10 mouse cellular contexts compared by ENCODE assay signal in the genomic region with DNA sequence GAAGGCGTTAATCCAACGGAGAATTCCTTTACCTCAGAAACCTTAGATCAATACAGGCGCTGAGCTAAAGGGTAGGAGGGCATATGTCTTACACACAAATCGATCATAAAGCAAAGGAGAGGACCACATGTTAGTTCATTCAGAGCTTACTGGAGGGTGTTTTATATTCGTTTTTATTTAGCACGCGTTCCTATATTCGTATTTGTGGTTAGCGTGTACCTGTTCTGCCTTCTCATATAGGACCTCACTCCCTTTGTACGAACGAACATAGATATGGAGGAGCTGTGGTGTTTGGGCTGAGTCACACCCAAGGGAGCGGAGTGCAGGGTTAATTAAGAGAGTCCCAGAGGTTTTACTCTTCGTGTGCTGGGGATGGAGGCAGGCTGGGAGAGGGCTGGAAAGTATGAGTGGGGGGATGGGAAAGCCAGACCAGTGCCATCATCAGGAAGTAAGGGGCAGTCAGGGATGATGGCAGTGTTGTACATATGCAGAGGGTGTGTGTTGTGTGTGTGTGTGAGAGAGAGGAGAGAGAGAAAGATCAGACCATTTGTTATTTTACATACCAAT. TPM values are rescaled to one million over a fixed set of nuclear protein-coding genes. Genes with fewer than 3 reads are reported as not detected.
DNase-seq lines count a peak whose midpoint lies in the region; ATAC-seq and TF ChIP-seq lines count a peak whose summit lies in the region.
"Had no signal": no experiment of that assay in that cellular context is flagged by ENCODE, and none has a peak within 500 bp of the region (broad histone marks: within the 10 kb centered on the region; RNA-seq: fewer than 3 reads in every experiment).

No protein-coding gene starts in this region.

- TF ChIP-seq CTCF in forebrain, postnatal 0 days (IDR thresholded peaks at IDR 0.05; ENCODE audit: low read depth) = no peak

- H3K27me3 ChIP-seq in heart, embryonic 13.5 days (replicated peaks) = no peaks in the 10 kb centered on the region
- no peaks in the 10 kb centered on the region for H3K27me3 ChIP-seq in forebrain, postnatal 0 days (ENCODE audit: insufficient read depth, low read length)
- H3K27me3 ChIP-seq in midbrain, embryonic 13.5 days = no peaks in the 10 kb centered on the region

- H3K4me2 ChIP-seq in heart, embryonic 13.5 days = peak overlapping the region; percentile 47
- H3K4me2 ChIP-seq in forebrain, postnatal 0 days (ENCODE audit: low read depth) = peak overlapping the region; percentile 39
- peak overlapping the region; percentile 32 for H3K4me2 ChIP-seq in midbrain, embryonic 13.5 days (replicated peaks)
- H3K4me2 ChIP-seq: limb, embryonic 15.5 days had no signal

- 64% methylated on average over 13 of the region's 13 CpGs for WGBS in heart, embryonic 13.5 days
- 48% methylated on average over 13 of the region's 13 CpGs for WGBS in forebrain, postnatal 0 days
- WGBS in midbrain, embryonic 13.5 days = 59% methylated on average over 13 of the region's 13 CpGs

- peak overlapping the region; percentile 52 for H3K9ac ChIP-seq in heart, embryonic 13.5 days
- peak overlapping the region; percentile 37; the same call in 1 of the 2 replicates for H3K9ac ChIP-seq in ES-E14 (ENCODE audit: insufficient read depth, low read depth, low read length, poor library complexity, severe bottlenecking)
- H3K9ac ChIP-seq in forebrain, postnatal 0 days = peak overlapping the region; percentile 46
- no peak overlapping the region; the same call in 1 of the 2 replicates for H3K9ac ChIP-seq in midbrain, embryonic 13.5 days (replicated peaks)
- H3K9ac ChIP-seq: limb, embryonic 15.5 days had no signal

- H3K4me3 ChIP-seq in heart, embryonic 13.5 days = no peak overlapping the region
- peak overlapping the region; percentile 27 to 55; a peak in 3 of 4 replicates for H3K4me3 ChIP-seq in ES-E14 (ENCODE audit: insufficient read depth in 1 of 2, low read depth in 1 of 2, low read length in 2 of 2, poor library complexity in 1 of 2, severe bottlenecking in 1 of 2)
- peak overlapping the region; percentile 20 for H3K4me3 ChIP-seq in forebrain, postnatal 0 days (ENCODE audit: low read depth, low read length)
- H3K4me3 ChIP-seq in midbrain, embryonic 13.5 days (replicated peaks) = 0 out of 2 replicates have a peak overlapping the region, but pooled peaks have one; percentile 0
- H3K4me3 ChIP-seq: limb, embryonic 15.5 days had no signal

- in situ Hi-C loops in ES-E14 (cut with MboI; ENCODE audit: low sequenced_read_pairs in 2 of 2, unreplicated experiment in 2 of 2) = no loop called here

- peaks cover 35% of the 10 kb centered on the region for H3K4me1 ChIP-seq in heart, embryonic 13.5 days
- peaks cover 0 to 4% of the 10 kb centered on the region in 2 experiments; a peak in 2 of 4 replicates for H3K4me1 ChIP-seq in ES-E14 (ENCODE audit: control insufficient read depth in 2 of 2, insufficient read depth in 2 of 2, low read length in 2 of 2, poor library complexity in 1 of 2)
- H3K4me1 ChIP-seq in forebrain, postnatal 0 days (ENCODE audit: insufficient read depth) = peaks cover 10% of the 10 kb centered on the region; the same call in 1 of the 2 replicates
- peaks cover 27% of the 10 kb centered on the region for H3K4me1 ChIP-seq in midbrain, embryonic 13.5 days (replicated peaks)

- no peak for DNase-seq in heart, adult 9 months (ENCODE audit: low spot score in 2 of 2)
- no peak for DNase-seq in ES-E14 (ENCODE audit: low read depth, low spot score)
- no peak for DNase-seq in forebrain, postnatal 0 days
- DNase-seq in right cerebral cortex, postnatal 25 days = no peak
- no peak for DNase-seq in layer of hippocampus, adult 9-11 months
- no peak for DNase-seq in B cell, adult 2 months

- peak overlapping the region; percentile 84 for H3K27ac ChIP-seq in heart, embryonic 13.5 days (replicated peaks)
- no peak overlapping the region for H3K27ac ChIP-seq in ES-E14 (ENCODE audit: insufficient read depth, low read depth, low read length, poor library complexity, severe bottlenecking)
- H3K27ac ChIP-seq in forebrain, postnatal 0 days (ENCODE audit: low read depth, low read length) = peak overlapping the region; percentile 57
- peak overlapping the region; percentile 69 for H3K27ac ChIP-seq in midbrain, embryonic 13.5 days
- H3K27ac ChIP-seq: limb, embryonic 15.5 days had no signal

- H3K36me3 ChIP-seq in heart, embryonic 13.5 days = no peaks in the 10 kb centered on the region
- no peaks in the 10 kb centered on the region for H3K36me3 ChIP-seq in ES-E14 (ENCODE audit: control insufficient read depth, insufficient read depth, low read length, poor library complexity, severe bottlenecking)
- H3K36me3 ChIP-seq in forebrain, postnatal 0 days (ENCODE audit: insufficient read depth) = no peaks in the 10 kb centered on the region
- no peaks in the 10 kb centered on the region for H3K36me3 ChIP-seq in midbrain, embryonic 13.5 days
- H3K36me3 ChIP-seq: G1E; limb, embryonic 15.5 days had no signal

- H3K9me3 ChIP-seq in heart, embryonic 13.5 days = no peaks in the 10 kb centered on the region
- no peaks in the 10 kb centered on the region for H3K9me3 ChIP-seq in ES-E14 (ENCODE audit: control insufficient read depth, insufficient read depth, low read depth, low read length)
- no peaks in the 10 kb centered on the region for H3K9me3 ChIP-seq in forebrain, postnatal 0 days (ENCODE audit: low read length)
- H3K9me3 ChIP-seq in midbrain, embryonic 13.5 days = no peaks in the 10 kb centered on the region
- H3K9me3 ChIP-seq: G1E; limb, embryonic 15.5 days had no signal

- ATAC-seq in heart, embryonic 13.5 days (ENCODE audit: extremely low read depth, insufficient number of reproducible peaks, low FRiP score, low TSS enrichment) = no peak
- ATAC-seq in forebrain, postnatal 0 days = peak; percentile 59
- peak; percentile 67 for ATAC-seq in midbrain, embryonic 13.5 days

TF ChIP-seq in ES-E14, 5 proteins besides CTCF, POLR2A, EP300 and RAD21:
- TF ChIP-seq MAFK (IDR thresholded peaks at IDR 0.05; ENCODE audit: insufficient read depth, low read depth, low read length) = no peak

RNA-seq across cellular contexts. Expression of a gene that starts 23.5 kb away (rescaled TPM):
- polyA plus RNA-seq in heart, embryonic 13.5 days (2015; fragmentation: Nextera tagmentation; extraction: Ambion mirVana) = 5.6 and 6.2 TPM in 2 replicates
- total RNA-seq in ES-E14 (2012; rRNA removed) = 5.3 and 5.7 TPM in 2 replicates
- total RNA-seq in forebrain, postnatal 0 days (2014; rRNA removed) = 16.5 and 21.9 TPM in 2 replicates
- 6.3 and 7.7 TPM in 2 replicates for polyA plus RNA-seq in forebrain, postnatal 0 days (2015; fragmentation: Nextera tagmentation; extraction: Ambion mirVana)
- polyA plus RNA-seq in midbrain, embryonic 13.5 days (2015; fragmentation: Nextera tagmentation; extraction: Ambion mirVana) = 13.4 and 13.8 TPM in 2 replicates
